Mouse (Mus musculus) C2C12 (cell line): ENCODE measurements around the gene Map1lc3a.

Source experiments
- CEBPB ChIP-seq: IDR thresholded peaks from one replicate; pipeline ENCODE4 v1.6.1; 2011; ENCODE audit warnings: low read depth, mild to moderate bottlenecking, control low read depth, moderate library complexity
- CTCF ChIP-seq: IDR thresholded peaks from one replicate; pipeline ENCODE4 v1.5.1; 2011; ENCODE audit not compliant: control insufficient read depth, insufficient read depth, insufficient read length
- FOSL1 ChIP-seq: IDR thresholded peaks from one replicate; pipeline ENCODE4 v1.8.0; 2011; ENCODE audit warnings: mild to moderate bottlenecking, low read length; ENCODE audit not compliant: poor library complexity, insufficient read depth, severe bottlenecking
- MAX ChIP-seq: IDR thresholded peaks from one replicate; pipeline ENCODE4 v1.6.1; 2011; ENCODE audit warnings: mild to moderate bottlenecking, control low read depth
- MYOD1 ChIP-seq: IDR thresholded peaks from one replicate; pipeline ENCODE4 v1.6.1; 2011; ENCODE audit warnings: low read depth; ENCODE audit not compliant: control insufficient read depth, insufficient read length
- MYOG ChIP-seq: IDR thresholded peaks from one replicate; pipeline ENCODE4 v1.6.1; 2011; ENCODE audit not compliant: control insufficient read depth, insufficient read length; ENCODE audit errors: extremely low read depth
- USF1 ChIP-seq: IDR thresholded peaks from one replicate; pipeline ENCODE4 v1.6.1; 2011; ENCODE audit warnings: low read depth, mild to moderate bottlenecking, control low read depth, moderate library complexity

GRCm38 (mm10) chr2:155279163-155279562 is 3.1 kb downstream of the Map1lc3a start:
- no peak for TF ChIP-seq CTCF
- no peak for TF ChIP-seq USF1
- TF ChIP-seq CEBPB: no peak
- TF ChIP-seq MAX: no peak
- TF ChIP-seq MYOD1: no peak
- no peak for TF ChIP-seq MYOG
- no peak for TF ChIP-seq FOSL1
